Mouse (Mus musculus) hindbrain, embryonic 12.5 days (tissue): Measurements from ENCODE around the gene Mief1. TPM values are rescaled to one million over a fixed set of nuclear protein-coding genes. Genes with fewer than 3 reads are reported as not detected.
A peak's percentile ranks its signal among the peaks of the same experiment; 100 is the strongest.

Source experiments
- ATAC-seq: fragments of 200-750 bp; cut with Nextera tagmentation; 2 replicates; pipeline ENCODE4 v1.8.0; 2017; ENCODE audit warnings: moderate TSS enrichment; ENCODE audit not compliant: low FRiP score
- H3K27ac ChIP-seq: fragments of 300-500 bp; sonication (generic); 2 replicates; pipeline ENCODE4 v1.5.1; 2016; ENCODE audit warnings: mild to moderate bottlenecking
- H3K27me3 ChIP-seq: fragments of 300-500 bp; sonication (generic); 2 replicates; pipeline ENCODE4 v1.6.1; 2016; ENCODE audit warnings: mild to moderate bottlenecking
- H3K36me3 ChIP-seq: fragments of 300-500 bp; sonication (generic); 2 replicates; pipeline ENCODE4 v1.6.1; 2016; ENCODE audit warnings: mild to moderate bottlenecking
- H3K4me1 ChIP-seq: fragments of 300-500 bp; sonication (generic); 2 replicates; pipeline ENCODE4 v1.6.1; 2016
- H3K4me2 ChIP-seq: fragments of 300-500 bp; sonication (generic); replicated peaks from 2 replicates; pipeline ENCODE4 v1.6.1; 2016; ENCODE audit warnings: mild to moderate bottlenecking
- H3K4me3 ChIP-seq: fragments of 300-500 bp; sonication (generic); 2 replicates; pipeline ENCODE4 v1.5.1; 2016; ENCODE audit warnings: mild to moderate bottlenecking
- H3K9ac ChIP-seq: fragments of 300-500 bp; sonication (generic); 2 replicates; pipeline ENCODE4 v1.6.1; 2016; ENCODE audit warnings: mild to moderate bottlenecking, moderate library complexity
- H3K9me3 ChIP-seq: fragments of 300-500 bp; sonication (generic); replicated peaks from 2 replicates; pipeline ENCODE4 v1.6.1; 2016; ENCODE audit warnings: mild to moderate bottlenecking
- WGBS: fragments of 180-500 bp; shearing (Covaris S2); methylation state at CpG from one replicate; pipeline ENCODE4 v1.1.7; 2016; 5-methylcytosine and 5-hydroxymethylcytosine counted together
- polyA plus RNA-seq: library from polyadenylated mRNA; unstranded; fragments of >200 nt; fragmentation: Nextera tagmentation; extraction: Ambion mirVana; gene quantifications from 2 replicates; pipeline ENCODE4 v1.2.1, GENCODE M21; 2016

The Mief1 gene
- polyA plus RNA-seq, result 41.3 and 43.8 TPM in 2 replicates

DNA sequence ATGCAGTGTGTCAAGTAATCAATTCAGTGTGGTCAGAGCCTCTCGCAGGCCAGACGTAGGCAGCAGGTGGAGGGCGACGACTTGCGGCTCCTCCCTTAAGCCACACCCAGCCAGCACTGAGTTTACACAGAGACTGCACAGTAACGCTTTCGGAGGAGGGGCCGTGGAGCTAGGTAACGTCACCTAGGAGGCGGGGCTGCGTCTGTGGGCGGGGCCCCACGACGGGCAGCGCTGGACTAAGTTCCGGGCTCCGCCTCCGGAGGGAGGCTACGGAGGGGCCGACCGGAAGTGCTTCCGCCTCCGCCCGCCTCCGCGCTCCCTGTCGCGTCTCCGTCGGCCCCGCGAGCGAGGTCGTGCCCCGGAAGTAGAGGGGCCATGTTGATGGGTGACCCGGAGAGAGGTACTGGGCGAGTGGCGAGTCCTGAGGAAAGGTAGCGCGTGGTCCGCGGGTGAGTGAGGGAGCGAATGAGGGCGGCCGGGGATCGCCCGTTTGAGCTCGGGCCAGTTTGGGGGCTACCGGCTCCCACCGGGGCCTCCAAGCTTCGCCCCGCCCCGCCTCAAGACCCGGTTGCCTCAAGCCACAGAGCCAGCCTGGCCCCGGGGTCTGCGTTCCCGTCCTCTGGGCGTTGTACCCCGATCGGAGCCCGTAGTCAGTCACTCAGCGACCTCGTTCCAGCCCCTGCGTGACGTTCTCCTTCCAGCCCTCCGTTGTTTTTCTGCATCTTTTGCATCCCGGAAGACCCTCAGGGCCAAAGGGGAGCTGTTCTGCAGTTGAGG lies at the start of gene Mief1:
Gene Mief1 (plus strand): TSS at position 286 of the 777 bp plus-strand sequence.
- peaks cover 31% of the 10 kb centered on the region for H3K36me3 ChIP-seq
- H3K27ac ChIP-seq, result peak within 1 kb of the TSS; percentile 76
- H3K4me2 ChIP-seq, result peak within 1 kb of the TSS; percentile 92
- peak within 1 kb of the TSS; percentile 88 for H3K9ac ChIP-seq
- no peaks in the 10 kb centered on the region for H3K9me3 ChIP-seq
- peak within 1 kb of the TSS; percentile 89 for H3K4me3 ChIP-seq
- H3K4me1 ChIP-seq, result peaks cover 10% of the 10 kb centered on the region
- under 1% methylated on average over 67 of the region's 67 CpGs for WGBS
- peak; percentile 98 for ATAC-seq
- H3K27me3 ChIP-seq, result no peaks in the 10 kb centered on the region

DNA sequence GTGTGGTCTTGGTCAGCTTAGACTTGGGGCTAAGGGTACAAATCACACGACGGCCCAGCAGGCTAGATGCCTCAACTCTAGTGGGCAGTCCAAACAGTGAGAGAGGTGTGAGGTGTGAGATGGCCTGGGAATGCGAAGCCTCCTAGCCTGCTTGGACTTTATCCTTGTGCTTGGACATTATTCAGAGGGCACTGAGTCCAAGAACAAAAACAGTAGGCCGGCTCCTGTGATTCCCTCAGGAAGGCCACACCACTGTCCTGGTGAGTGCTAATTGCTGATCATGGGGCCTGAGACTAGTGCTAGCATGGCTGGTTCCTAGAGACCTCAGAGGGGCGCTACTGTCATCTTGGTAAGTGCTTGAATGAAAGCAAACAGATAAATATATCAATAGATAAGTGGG lies 44.9 kb upstream of the Mief1 start:
- ATAC-seq, result no peak
- H3K27ac ChIP-seq, result no peak overlapping the region
- no peak overlapping the region for H3K4me3 ChIP-seq
- WGBS, result 82% methylated on average over 5 of the region's 5 CpGs
- peaks cover 14% of the 10 kb centered on the region for H3K4me1 ChIP-seq
- no peaks in the 10 kb centered on the region for H3K27me3 ChIP-seq
- no peak overlapping the region for H3K9ac ChIP-seq
- no peaks in the 10 kb centered on the region for H3K9me3 ChIP-seq
- H3K36me3 ChIP-seq, result no peaks in the 10 kb centered on the region
- H3K4me2 ChIP-seq, result no peak overlapping the region

DNA sequence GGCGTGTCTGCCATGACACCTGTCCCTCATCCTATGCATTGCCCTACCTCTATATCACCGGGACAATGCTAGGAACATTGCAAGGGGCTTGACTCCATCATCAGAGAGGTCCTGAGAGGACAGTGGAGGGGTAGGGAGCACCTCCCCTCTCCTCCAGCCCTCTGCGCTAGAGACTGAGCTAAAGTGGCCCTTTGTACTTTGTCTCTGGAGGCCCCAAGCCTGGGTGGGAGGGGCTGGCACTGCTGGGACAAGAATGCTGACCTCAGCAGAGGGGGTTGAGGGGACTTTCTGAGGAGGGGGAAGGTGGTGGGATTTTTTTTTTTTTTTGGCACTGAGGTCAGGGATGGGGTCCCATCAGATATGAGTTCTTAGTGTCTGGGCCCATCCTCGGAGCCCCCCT lies 43.7 kb upstream of the Mief1 start:
- WGBS, result 67% methylated on average over 4 of the region's 4 CpGs
- H3K4me3 ChIP-seq, result no peak overlapping the region
- no peak overlapping the region for H3K4me2 ChIP-seq
- no peaks in the 10 kb centered on the region for H3K36me3 ChIP-seq
- H3K27me3 ChIP-seq, result no peaks in the 10 kb centered on the region
- no peaks in the 10 kb centered on the region for H3K9me3 ChIP-seq
- H3K9ac ChIP-seq, result no peak overlapping the region
- no peak for ATAC-seq
- H3K27ac ChIP-seq, result no peak overlapping the region
- H3K4me1 ChIP-seq, result peaks cover 18% of the 10 kb centered on the region

DNA sequence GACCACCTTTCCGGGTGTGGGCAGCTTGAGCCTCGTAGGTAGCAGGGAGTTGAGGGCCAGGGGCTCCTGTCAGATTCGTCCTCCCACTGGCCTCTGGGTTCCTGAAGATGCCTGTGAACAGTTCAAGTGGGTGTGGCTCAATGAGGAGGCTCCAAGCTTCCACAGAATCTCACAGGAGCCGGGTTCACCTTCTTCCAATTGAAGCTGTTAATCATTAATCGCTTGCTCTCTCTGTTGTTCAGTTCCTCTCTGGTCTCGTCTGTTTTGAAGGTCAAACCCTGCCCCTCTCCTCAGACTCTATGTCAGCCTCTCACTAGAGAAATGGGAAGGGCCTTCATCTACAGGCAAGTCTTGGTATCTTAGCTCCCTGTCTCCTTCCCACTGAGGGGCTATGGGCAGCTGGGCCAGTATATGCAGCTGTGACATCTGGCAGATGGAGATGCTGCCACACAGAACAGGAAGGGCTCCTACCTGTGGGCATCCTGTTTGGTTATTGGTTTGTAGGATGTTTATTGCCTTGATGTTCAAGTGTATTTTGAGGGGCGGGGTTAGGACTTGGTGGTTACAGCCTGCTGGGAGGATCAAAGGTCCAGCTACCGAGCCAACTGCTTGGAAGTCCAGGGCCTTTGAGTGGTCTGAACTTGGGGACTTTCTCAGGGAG lies 42.1 kb upstream of the Mief1 start:
- Histone ChIP-seq H3K4me2 (no peak overlapping the region), H3K9me3 (no peaks in the 10 kb centered on the region), H3K27ac (no peak overlapping the region), H3K4me3 (no peak overlapping the region), H3K36me3 (no peaks in the 10 kb centered on the region), H3K4me1 (peaks cover 18% of the 10 kb centered on the region), H3K9ac (no peak overlapping the region), H3K27me3 (no peaks in the 10 kb centered on the region)
- no peak for ATAC-seq
- 65% methylated on average over 8 of the region's 8 CpGs for WGBS

DNA sequence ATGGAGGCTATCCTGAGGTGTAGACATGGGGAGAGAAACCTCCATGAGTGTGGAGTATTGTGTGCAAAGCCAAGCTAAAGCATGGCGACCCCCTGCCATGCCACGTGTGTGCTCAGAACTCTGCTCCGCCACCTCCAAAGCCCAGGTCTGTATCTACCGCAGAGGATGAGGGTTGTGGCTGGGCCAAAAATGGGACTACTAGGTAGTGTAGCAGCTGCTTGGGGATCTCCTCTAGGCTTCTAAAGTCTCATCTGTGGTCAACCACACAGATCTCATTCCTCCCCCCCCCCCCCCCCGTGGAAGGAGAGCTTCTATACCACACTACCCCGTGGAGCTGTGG lies 41.6 kb upstream of the Mief1 start:
- no peaks in the 10 kb centered on the region for H3K9me3 ChIP-seq
- WGBS, result 82% methylated on average over 6 of the region's 6 CpGs
- H3K4me3 ChIP-seq, result no peak overlapping the region
- ATAC-seq, result no peak
- no peak overlapping the region for H3K27ac ChIP-seq
- peaks cover 18% of the 10 kb centered on the region for H3K4me1 ChIP-seq
- H3K9ac ChIP-seq, result no peak overlapping the region
- no peak overlapping the region for H3K4me2 ChIP-seq
- H3K27me3 ChIP-seq, result no peaks in the 10 kb centered on the region
- no peaks in the 10 kb centered on the region for H3K36me3 ChIP-seq

DNA sequence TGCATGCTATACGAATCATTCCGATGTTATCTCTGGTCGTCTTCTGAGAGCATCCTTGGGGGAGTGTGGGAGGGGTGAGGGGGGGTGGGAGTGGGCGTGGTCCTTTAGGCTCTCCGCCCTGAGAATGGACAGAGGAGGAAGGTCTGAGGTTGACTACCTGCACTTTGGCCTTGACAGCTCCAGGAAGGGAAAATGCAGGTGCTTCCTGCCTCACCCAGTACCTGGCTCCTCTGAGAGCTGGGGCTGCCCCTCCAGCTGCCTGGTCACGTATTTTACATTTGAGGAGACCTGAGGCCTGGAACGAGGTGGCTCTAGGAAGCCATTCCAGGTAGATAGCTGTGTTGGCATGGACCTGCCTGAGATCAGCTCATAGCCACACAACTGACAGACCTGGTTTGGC lies 41.0 kb upstream of the Mief1 start:
- 84% methylated on average over 7 of the region's 7 CpGs for WGBS
- no peak overlapping the region for H3K4me2 ChIP-seq
- no peak overlapping the region for H3K27ac ChIP-seq
- no peaks in the 10 kb centered on the region for H3K36me3 ChIP-seq
- peaks cover 18% of the 10 kb centered on the region for H3K4me1 ChIP-seq
- H3K27me3 ChIP-seq, result no peaks in the 10 kb centered on the region
- no peaks in the 10 kb centered on the region for H3K9me3 ChIP-seq
- H3K9ac ChIP-seq, result no peak overlapping the region
- no peak overlapping the region for H3K4me3 ChIP-seq
- no peak for ATAC-seq

DNA sequence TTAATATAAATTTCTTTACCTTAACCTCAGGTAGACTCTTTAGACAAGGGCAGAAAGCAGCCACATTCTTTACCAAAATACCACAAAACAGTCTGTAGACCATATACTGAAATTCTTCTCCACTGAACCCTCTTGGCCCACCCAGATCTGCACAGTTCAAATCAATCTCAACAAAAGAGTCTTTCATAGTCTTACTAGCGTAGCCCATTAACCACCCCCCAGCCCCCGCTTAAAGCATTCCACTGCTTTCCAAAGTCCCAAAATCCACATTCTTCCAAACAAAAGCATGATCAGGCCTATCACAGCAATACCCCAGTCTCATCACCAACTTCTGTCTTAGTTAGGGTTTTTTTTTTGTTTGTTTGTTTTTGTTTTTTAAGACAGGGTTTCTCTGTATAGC lies 34.3 kb upstream of the Mief1 start:
- H3K4me1 ChIP-seq, result no peaks in the 10 kb centered on the region; the same call in 1 of the 2 replicates

DNA sequence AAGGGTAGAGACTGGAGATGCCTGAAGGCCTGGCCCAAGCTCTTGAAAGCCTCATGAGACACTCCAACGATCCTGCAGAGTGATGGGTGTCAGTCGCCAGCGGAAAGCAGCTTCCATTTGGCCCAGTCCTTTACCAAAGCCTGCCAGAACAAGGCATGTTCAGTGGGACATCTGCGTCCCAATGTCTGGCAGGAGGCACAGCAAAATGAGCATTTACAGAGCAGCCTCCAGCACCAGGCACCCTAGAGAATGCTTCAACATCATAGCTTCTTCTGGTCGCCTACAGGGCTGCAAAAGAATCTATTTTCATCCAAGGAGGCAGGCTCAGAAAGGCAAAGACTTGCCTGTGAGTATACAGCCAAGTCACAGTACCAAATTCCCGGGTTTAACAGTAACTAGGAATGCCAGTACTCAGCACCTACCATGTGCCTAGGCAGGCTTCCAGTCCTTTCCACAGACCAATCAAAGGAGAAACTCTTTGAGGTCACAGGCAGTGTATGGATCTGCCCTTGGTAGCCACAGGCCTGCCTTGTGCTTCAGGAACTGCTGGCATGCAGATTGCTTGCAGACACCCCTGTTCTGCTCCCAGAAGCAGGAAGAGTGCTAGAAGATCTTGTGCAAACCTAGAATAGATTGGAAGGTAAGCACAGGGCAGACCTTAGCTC lies 31.6 kb upstream of the Mief1 start:
- ATAC-seq, result no peak
- no peak overlapping the region for H3K4me2 ChIP-seq
- WGBS, result 88% methylated on average over 6 of the region's 6 CpGs
- no peaks in the 10 kb centered on the region for H3K9me3 ChIP-seq
- no peak overlapping the region for H3K27ac ChIP-seq
- H3K27me3 ChIP-seq, result no peaks in the 10 kb centered on the region
- H3K4me3 ChIP-seq, result no peak overlapping the region
- no peak overlapping the region for H3K9ac ChIP-seq
- H3K36me3 ChIP-seq, result no peaks in the 10 kb centered on the region
- H3K4me1 ChIP-seq, result no peaks in the 10 kb centered on the region; the same call in 1 of the 2 replicates

More for the DNA sequence above, 34.3 kb upstream of the Mief1 start:
- no peak for ATAC-seq
- H3K4me3 ChIP-seq, result no peak overlapping the region
- H3K9me3 ChIP-seq, result no peaks in the 10 kb centered on the region
- no peak overlapping the region for H3K4me2 ChIP-seq
- no peak overlapping the region for H3K9ac ChIP-seq
- H3K36me3 ChIP-seq, result no peaks in the 10 kb centered on the region
- 52% methylated on average over 2 of the region's 2 CpGs for WGBS
- no peaks in the 10 kb centered on the region for H3K27me3 ChIP-seq
- no peak overlapping the region for H3K27ac ChIP-seq

DNA sequence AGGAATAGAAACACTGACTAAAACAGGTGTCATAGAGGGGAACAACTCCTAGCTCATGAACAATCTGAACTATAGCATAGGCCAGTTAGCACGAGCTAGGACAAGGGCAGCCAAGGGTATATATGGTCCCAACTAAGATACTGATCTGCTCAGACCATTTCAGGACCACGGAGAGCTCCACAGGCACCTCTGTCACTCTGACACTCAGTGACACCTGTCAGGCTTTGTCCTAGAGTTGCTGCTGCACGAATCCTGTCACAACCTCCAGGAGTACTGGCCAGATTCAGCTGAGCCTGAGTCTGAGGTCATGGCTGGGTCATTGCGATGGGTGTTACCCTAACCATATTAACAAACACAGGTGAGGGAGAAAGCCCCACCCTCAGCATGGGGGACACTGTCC lies 30.4 kb upstream of the Mief1 start:
- no peak for ATAC-seq
- Histone ChIP-seq H3K4me3 (no peak overlapping the region), H3K4me1 (peaks cover 4% of the 10 kb centered on the region), H3K27ac (no peak overlapping the region), H3K4me2 (no peak overlapping the region), H3K9me3 (no peaks in the 10 kb centered on the region), H3K9ac (no peak overlapping the region), H3K36me3 (no peaks in the 10 kb centered on the region), H3K27me3 (no peaks in the 10 kb centered on the region)
- 32% methylated on average over 4 of the region's 4 CpGs for WGBS

DNA sequence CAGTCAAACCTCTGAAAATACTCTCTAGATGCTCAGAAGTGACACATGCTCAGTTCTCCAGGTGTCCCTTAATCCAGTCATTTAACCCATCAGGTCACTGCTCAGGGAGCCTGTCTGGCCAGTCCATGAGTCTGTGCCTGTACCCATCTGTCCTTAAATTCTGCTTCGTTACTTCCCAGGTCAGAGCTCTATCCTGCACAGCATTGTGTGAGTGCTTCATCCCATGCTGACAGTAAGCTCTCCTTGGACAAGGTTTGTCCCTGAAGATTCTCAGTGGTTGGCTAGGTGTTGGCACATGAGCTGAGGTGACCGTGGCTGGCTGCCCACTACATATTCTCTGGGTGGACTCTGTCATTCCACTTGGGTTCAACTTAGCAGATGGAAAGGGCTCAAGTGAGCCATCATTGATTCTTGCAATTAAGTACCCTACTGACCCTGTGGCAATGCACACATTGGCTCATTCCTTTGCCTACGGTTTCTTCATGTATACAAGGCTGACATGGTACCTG lies 27.7 kb upstream of the Mief1 start:
- Histone ChIP-seq H3K4me2 (no peak overlapping the region), H3K9me3 (no peaks in the 10 kb centered on the region), H3K27me3 (no peaks in the 10 kb centered on the region), H3K4me3 (no peak overlapping the region), H3K4me1 (peaks cover 6% of the 10 kb centered on the region), H3K27ac (no peak overlapping the region), H3K9ac (no peak overlapping the region), H3K36me3 (peaks cover 4% of the 10 kb centered on the region)
- ATAC-seq, result no peak
- 95% methylated on average over 3 of the region's 3 CpGs for WGBS

DNA sequence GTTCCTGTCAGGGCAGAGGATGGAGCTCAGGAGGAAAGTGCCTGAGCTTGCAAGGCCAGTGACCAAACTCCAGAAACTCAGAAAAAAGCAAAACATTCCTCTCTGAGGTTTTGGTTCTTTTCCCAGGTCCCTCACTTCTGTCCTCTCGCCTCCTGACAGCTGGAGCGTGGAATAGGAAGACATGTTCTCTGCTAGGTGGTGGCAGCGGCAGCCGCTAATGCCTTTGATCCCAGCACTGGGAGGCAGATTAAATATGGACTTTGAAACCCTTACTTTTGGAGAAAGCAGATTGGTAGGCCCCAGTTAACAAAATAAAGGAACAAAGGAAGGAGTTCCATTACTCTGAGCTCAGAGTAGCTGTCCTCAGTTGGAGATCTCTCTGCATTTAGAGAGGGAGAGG lies 25.4 kb upstream of the Mief1 start:
- H3K9me3 ChIP-seq, result no peaks in the 10 kb centered on the region
- no peak overlapping the region for H3K4me3 ChIP-seq
- no peak overlapping the region for H3K9ac ChIP-seq
- no peak for ATAC-seq
- no peaks in the 10 kb centered on the region for H3K27me3 ChIP-seq
- no peak overlapping the region for H3K27ac ChIP-seq
- no peak overlapping the region for H3K4me2 ChIP-seq
- WGBS, result 23% methylated on average over 4 of the region's 4 CpGs
- peaks cover 6% of the 10 kb centered on the region for H3K4me1 ChIP-seq
- peaks cover 26% of the 10 kb centered on the region for H3K36me3 ChIP-seq

DNA sequence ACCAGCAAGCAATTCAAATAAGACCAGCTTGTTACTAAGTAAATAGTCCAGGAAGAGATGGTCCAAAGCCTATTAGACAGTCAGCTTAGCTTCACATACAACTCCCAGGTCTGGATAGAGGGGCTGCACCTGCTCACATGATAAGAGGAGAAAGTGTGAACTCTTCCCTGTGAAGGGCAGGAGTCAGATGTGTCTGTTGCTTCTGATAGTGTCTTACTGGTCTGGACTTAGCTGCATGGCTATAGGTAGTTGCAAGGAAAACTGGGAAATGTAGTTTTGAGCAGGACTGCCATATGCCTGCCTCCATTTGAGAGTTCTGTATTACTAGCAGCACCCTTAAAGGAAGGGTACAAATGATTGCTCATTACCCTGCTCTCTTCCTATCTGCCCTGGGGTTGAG lies 20.1 kb upstream of the Mief1 start:
- Histone ChIP-seq H3K27ac (no peak overlapping the region), H3K9ac (no peak overlapping the region), H3K4me2 (no peak overlapping the region), H3K4me3 (no peak overlapping the region), H3K27me3 (no peaks in the 10 kb centered on the region), H3K9me3 (no peaks in the 10 kb centered on the region), H3K36me3 (peaks cover 34% of the 10 kb centered on the region), H3K4me1 (no peaks in the 10 kb centered on the region)
- ATAC-seq, result no peak
